Mouse (Mus musculus) ES-Bruce4 (cell line): ENCODE measurements around the gene Ugt1a6b. TPM values are rescaled to one million over a fixed set of nuclear protein-coding genes. Genes with fewer than 3 reads are reported as not detected.

Source experiments
- H3K27ac ChIP-seq: 2 replicates; pipeline ENCODE4 v1.5.1; 2012; ENCODE audit warnings: low read length, inconsistent platforms; ENCODE audit not compliant: insufficient read depth
- H3K27me3 ChIP-seq: 2 replicates; pipeline ENCODE4 v1.6.1; 2012; ENCODE audit warnings: mild to moderate bottlenecking, low read length, inconsistent platforms; ENCODE audit not compliant: control insufficient read depth, poor library complexity, insufficient read depth, severe bottlenecking
- H3K36me3 ChIP-seq: 2 replicates; pipeline ENCODE4 v1.6.1; 2012; ENCODE audit warnings: inconsistent platforms, mild to moderate bottlenecking, low read length, moderate library complexity; ENCODE audit not compliant: control insufficient read depth, poor library complexity, insufficient read depth, severe bottlenecking
- H3K4me1 ChIP-seq: one replicate; pipeline ENCODE4 v1.8.1; 2011; ENCODE audit warnings: low read length; ENCODE audit not compliant: control insufficient read depth, insufficient read depth
- H3K4me3 ChIP-seq: 2 replicates; pipeline ENCODE4 v1.5.1; 2011; ENCODE audit warnings: low read depth, mild to moderate bottlenecking, low read length
- H3K9ac ChIP-seq: 2 replicates; pipeline ENCODE4 v1.6.1; 2012; ENCODE audit warnings: low read depth, mild to moderate bottlenecking, inconsistent platforms; ENCODE audit not compliant: poor library complexity, severe bottlenecking
- H3K9me3 ChIP-seq: replicated peaks from 2 replicates; pipeline ENCODE4 v1.6.1; 2012; ENCODE audit warnings: mild to moderate bottlenecking, low read length, inconsistent platforms; ENCODE audit not compliant: control insufficient read depth, poor library complexity, insufficient read depth, severe bottlenecking
- CTCF ChIP-seq: IDR thresholded peaks from one replicate; pipeline ENCODE4 v1.8.1; 2011; ENCODE audit warnings: low read depth, low read length
- EP300 ChIP-seq: IDR thresholded peaks from 2 replicates; pipeline ENCODE4 v1.6.1; 2011; ENCODE audit warnings: low read depth, low read length; ENCODE audit not compliant: insufficient read depth
- POLR2A ChIP-seq: IDR thresholded peaks from one replicate; pipeline ENCODE4 v1.8.1; 2011; ENCODE audit warnings: low read length; ENCODE audit not compliant: insufficient read depth
- polyA plus RNA-seq: library from polyadenylated mRNA; stranded (reverse); fragments of >200 nt; gene quantifications from 2 replicates; pipeline ENCODE4 v1.2.4, GENCODE M21; 2011; ENCODE audit warnings: low read depth; ENCODE audit not compliant: missing spikeins, insufficient read depth, insufficient read length

Gene Ugt1a6b
- polyA plus RNA-seq, 1 experiment = not detected

GRCm38 (mm10) chr1:88262961-88263360, 159.9 kb downstream of the Ugt1a6b start:
- no peak for TF ChIP-seq POLR2A
- TF ChIP-seq CTCF = no peak
- no peak for TF ChIP-seq EP300
- Histone ChIP-seq H3K4me3 (no peak overlapping the region), H3K9me3 (no peaks in the 10 kb centered on the region), H3K4me1 (no peaks in the 10 kb centered on the region), H3K27me3 (no peaks in the 10 kb centered on the region), H3K9ac (no peak overlapping the region), H3K36me3 (peaks cover 56% of the 10 kb centered on the region), H3K27ac (no peak overlapping the region)

- Histone ChIP-seq H3K4me1 (no peaks in the 10 kb centered on the region), H3K9me3 (no peaks in the 10 kb centered on the region), H3K9ac (no peak overlapping the region), H3K27ac (no peak overlapping the region), H3K4me3 (no peak overlapping the region), H3K36me3 (peaks cover 63% of the 10 kb centered on the region), H3K27me3 (no peaks in the 10 kb centered on the region)
- TF ChIP-seq EP300 (no peak), CTCF (no peak), POLR2A (no peak)
These were observed 160.7 kb downstream of the Ugt1a6b start for GRCm38 (mm10) chr1:88263778-88264177.

DNA sequence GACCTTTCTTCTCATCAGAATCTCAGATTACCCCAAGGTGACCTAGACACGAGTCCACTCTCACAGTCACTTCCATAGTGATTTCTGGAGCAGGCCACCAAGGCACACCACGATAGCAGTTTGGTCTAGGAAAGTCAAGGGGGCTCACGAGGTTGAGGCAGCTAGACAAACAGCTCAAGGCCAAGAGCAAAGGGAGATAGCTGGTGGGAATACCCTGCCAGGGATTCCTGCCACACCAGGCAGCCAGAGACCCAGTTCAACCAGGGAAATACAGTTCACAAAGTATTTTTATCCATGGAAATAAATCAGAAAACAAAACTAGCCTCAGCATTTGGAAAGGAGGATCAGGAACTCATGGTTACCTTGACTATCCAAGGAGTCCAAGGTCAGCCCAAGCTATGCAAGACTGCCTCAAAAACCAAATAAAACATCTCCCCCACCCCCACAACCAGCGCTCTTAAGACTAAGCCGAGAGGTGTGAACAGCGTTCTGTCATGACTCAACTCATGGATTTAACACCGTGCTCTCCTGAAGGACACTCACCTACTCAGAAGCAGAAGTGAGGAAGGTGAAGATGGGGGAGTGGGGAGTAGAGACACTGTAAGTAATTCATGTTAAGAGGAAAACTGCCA, 161.3 kb downstream of the Ugt1a6b start:
- TF ChIP-seq EP300 = no peak
- TF ChIP-seq POLR2A = no peak
- no peak for TF ChIP-seq CTCF
- Histone ChIP-seq H3K4me3 (no peak overlapping the region), H3K36me3 (peaks cover 69% of the 10 kb centered on the region), H3K4me1 (no peaks in the 10 kb centered on the region), H3K9ac (no peak overlapping the region), H3K27ac (no peak overlapping the region), H3K27me3 (no peaks in the 10 kb centered on the region), H3K9me3 (no peaks in the 10 kb centered on the region)

GRCm38 (mm10) chr1:88264869-88265240, 161.8 kb downstream of the Ugt1a6b start:
- Histone ChIP-seq H3K4me1 (no peaks in the 10 kb centered on the region), H3K36me3 (peaks cover 74% of the 10 kb centered on the region), H3K27ac (no peak overlapping the region), H3K4me3 (no peak overlapping the region), H3K27me3 (no peaks in the 10 kb centered on the region), H3K9me3 (no peaks in the 10 kb centered on the region), H3K9ac (no peak overlapping the region)
- no peak for TF ChIP-seq CTCF
- no peak for TF ChIP-seq POLR2A
- TF ChIP-seq EP300 = no peak

DNA sequence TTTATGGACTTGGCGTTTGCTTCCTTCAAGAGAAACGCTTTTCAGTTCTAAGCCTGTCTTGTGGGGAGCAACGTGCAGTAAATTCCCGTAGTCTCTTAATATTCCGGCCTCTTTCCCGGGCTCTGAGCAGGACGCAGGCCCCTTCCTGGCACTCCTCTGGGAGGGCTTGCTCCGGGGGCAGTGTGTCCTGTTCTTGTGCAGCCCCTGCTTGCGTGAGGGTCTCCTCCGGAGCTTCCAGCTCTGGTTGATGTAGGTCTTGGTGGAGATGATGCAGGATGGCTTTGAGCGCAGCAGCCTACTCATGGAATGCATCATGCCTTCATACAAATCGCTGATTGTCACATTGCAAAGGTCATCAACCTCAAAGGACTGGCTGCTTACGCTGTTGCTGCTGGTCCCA, 163.1 kb downstream of the Ugt1a6b start:
- TF ChIP-seq EP300 (no peak), CTCF (no peak), POLR2A (no peak)
- Histone ChIP-seq H3K9me3 (no peaks in the 10 kb centered on the region), H3K4me3 (no peak overlapping the region)

GRCm38 (mm10) chr1:88267489-88267888, 164.4 kb downstream of the Ugt1a6b start:
- Histone ChIP-seq H3K36me3 (peaks cover 86% of the 10 kb centered on the region), H3K9me3 (peaks cover 7% of the 10 kb centered on the region; the same call in 1 of the 2 replicates), H3K27me3 (no peaks in the 10 kb centered on the region), H3K9ac (no peak overlapping the region), H3K4me1 (no peaks in the 10 kb centered on the region), H3K27ac (no peak overlapping the region), H3K4me3 (no peak overlapping the region)
- TF ChIP-seq EP300 = no peak
- TF ChIP-seq POLR2A = no peak
- TF ChIP-seq CTCF = no peak

More for the DNA sequence above, 163.1 kb downstream of the Ugt1a6b start:
- Histone ChIP-seq H3K27me3 (no peaks in the 10 kb centered on the region), H3K9ac (no peak overlapping the region), H3K4me1 (no peaks in the 10 kb centered on the region), H3K36me3 (peaks cover 78% of the 10 kb centered on the region), H3K27ac (no peak overlapping the region)

- H3K4me3 ChIP-seq = no peak overlapping the region
- TF ChIP-seq CTCF (no peak), EP300 (no peak), POLR2A (no peak)
- peaks cover 84% of the 10 kb centered on the region for H3K36me3 ChIP-seq
- H3K27me3 ChIP-seq = no peaks in the 10 kb centered on the region
- no peak overlapping the region for H3K27ac ChIP-seq
- H3K9me3 ChIP-seq = peaks cover 7% of the 10 kb centered on the region; the same call in 1 of the 2 replicates
- H3K9ac ChIP-seq = no peak overlapping the region
- no peaks in the 10 kb centered on the region for H3K4me1 ChIP-seq
These were observed 165.0 kb downstream of the Ugt1a6b start for GRCm38 (mm10) chr1:88268070-88268469.

Other genes with a start within 250 kb of the Ugt1a6b start
- 60.2 and 62.4 TPM in 2 replicates for gene Dgkd, start 250.0 kb upstream of the Ugt1a6b start, polyA plus RNA-seq
- 18.2 and 19.6 TPM in 2 replicates for gene Usp40, start 94.7 kb upstream of the Ugt1a6b start, polyA plus RNA-seq
- gene Ugt1a10, start 47.9 kb upstream of the Ugt1a6b start, polyA plus RNA-seq = not detected in 2 replicates
- not detected in 2 replicates for gene Ugt1a9, start 32.5 kb upstream of the Ugt1a6b start, polyA plus RNA-seq
- gene Ugt1a8, start 15.4 kb upstream of the Ugt1a6b start, polyA plus RNA-seq = not detected in 2 replicates
- 0.41 TPM in 1 of 2 replicates, not detected in the other for gene Ugt1a7c, start 8.2 kb upstream of the Ugt1a6b start, polyA plus RNA-seq
- gene Ugt1a6a, start 31.6 kb downstream of the Ugt1a6b start, polyA plus RNA-seq = not detected in 2 replicates
- not detected in 2 replicates for gene Ugt1a5, start 62.8 kb downstream of the Ugt1a6b start, polyA plus RNA-seq
- gene Ugt1a2, start 97.3 kb downstream of the Ugt1a6b start, polyA plus RNA-seq = not detected in 2 replicates
- 0.85 and 1.2 TPM in 2 replicates for gene Dnajb3, start 102.5 kb downstream of the Ugt1a6b start, polyA plus RNA-seq
- gene Ugt1a1, start 108.7 kb downstream of the Ugt1a6b start, polyA plus RNA-seq = not detected in 2 replicates
- gene Mroh2a, start 123.7 kb downstream of the Ugt1a6b start, polyA plus RNA-seq = not detected in 2 replicates
- 217 and 219 TPM in 2 replicates for gene Hjurp, start 174.4 kb downstream of the Ugt1a6b start, polyA plus RNA-seq
- not detected in 2 replicates for gene Trpm8, start 174.4 kb downstream of the Ugt1a6b start, polyA plus RNA-seq